Mouse (Mus musculus) olfactory bulb, adult 2 months (tissue): ENCODE results near the gene Ints14.
"Not testable (repeated sequence)": the region's sequence is repeated elsewhere in the genome, so short reads cannot be mapped to it uniquely, and the experiment has no call there.

Experiments
- CTCF ChIP-seq: fragments of 200-500 bp; IDR thresholded peaks from 2 replicates; pipeline ENCODE4 v1.5.1; 2012; ENCODE audit warnings: low read depth, mild to moderate bottlenecking, low read length, moderate library complexity; ENCODE audit not compliant: insufficient read depth
- POLR2A ChIP-seq: fragments of 200-500 bp; IDR thresholded peaks from 2 replicates; pipeline ENCODE4 v1.6.1; 2012; ENCODE audit warnings: mild to moderate bottlenecking, low read depth, low read length, moderate library complexity; ENCODE audit not compliant: insufficient read depth

GRCm38 (mm10) chr9:64995464-64995863 is 34.8 kb downstream of the Ints14 start:
- not testable (repeated sequence) for TF ChIP-seq POLR2A, CTCF
